Mouse (Mus musculus) cortical plate, adult 2 months (tissue): ENCODE results near the gene Zfp423. TPM values are rescaled to one million over a fixed set of nuclear protein-coding genes. Genes with fewer than 3 reads are reported as not detected.

ENCODE experiments used
- H3K27ac ChIP-seq: fragments of 200-500 bp; 2 replicates; pipeline ENCODE4 v1.5.1; 2012; ENCODE audit warnings: low read length, control low read depth, inconsistent platforms; ENCODE audit not compliant: insufficient read depth
- H3K4me1 ChIP-seq: fragments of 200-500 bp; 2 replicates; pipeline ENCODE4 v1.6.1; 2011; ENCODE audit warnings: low read length; ENCODE audit not compliant: control insufficient read depth, insufficient read depth
- H3K4me3 ChIP-seq: fragments of 200-500 bp; 2 replicates; pipeline ENCODE4 v1.5.1; 2011; ENCODE audit warnings: mild to moderate bottlenecking, low read length, control low read depth; ENCODE audit not compliant: insufficient read depth
- CTCF ChIP-seq: fragments of 200-500 bp; IDR thresholded peaks from 2 replicates; pipeline ENCODE4 v1.5.1; 2011; ENCODE audit warnings: mild to moderate bottlenecking, control low read depth, low read length; ENCODE audit not compliant: insufficient read depth; ENCODE audit errors: extremely low read depth
- POLR2A ChIP-seq: fragments of 200-500 bp; IDR thresholded peaks from 2 replicates; pipeline ENCODE4 v1.6.1; 2011; ENCODE audit warnings: mild to moderate bottlenecking, low read length, control low read depth; ENCODE audit not compliant: insufficient read depth; ENCODE audit errors: extremely low read depth
- polyA plus RNA-seq: library from polyadenylated mRNA; depleted of rRNA; stranded (reverse); fragments of >200 nt; gene quantifications from 2 replicates; pipeline ENCODE4 v1.2.3, GENCODE M21; 2012

Gene Zfp423
- polyA plus RNA-seq, 1 experiment = 15.1 TPM

- Histone ChIP-seq H3K27ac (no peak overlapping the region), H3K4me1 (peaks cover 3% of the 10 kb centered on the region), H3K4me3 (no peak overlapping the region)
- TF ChIP-seq POLR2A (no peak), CTCF (no peak)
Measured at GRCm38 (mm10) chr8:87934175-87934574, 25.2 kb downstream of the Zfp423 start.

- H3K27ac ChIP-seq = no peak overlapping the region
- TF ChIP-seq POLR2A = no peak
- TF ChIP-seq CTCF = no peak
- H3K4me3 ChIP-seq = no peak overlapping the region
- H3K4me1 ChIP-seq = peaks cover 3% of the 10 kb centered on the region
Measured at GRCm38 (mm10) chr8:87933752-87934151, 25.6 kb downstream of the Zfp423 start.

- TF ChIP-seq POLR2A = no peak
- no peak for TF ChIP-seq CTCF
- Histone ChIP-seq H3K4me1 (no peaks in the 10 kb centered on the region), H3K27ac (no peak overlapping the region), H3K4me3 (no peak overlapping the region)
Measured at GRCm38 (mm10) chr8:87928857-87929256, 30.5 kb downstream of the Zfp423 start.

- Histone ChIP-seq H3K4me3 (no peak overlapping the region), H3K27ac (no peak overlapping the region), H3K4me1 (no peaks in the 10 kb centered on the region)
- TF ChIP-seq POLR2A = no peak
- no peak for TF ChIP-seq CTCF
Measured at GRCm38 (mm10) chr8:87927034-87927830, 32.2 kb downstream of the Zfp423 start.

- no peaks in the 10 kb centered on the region for H3K4me1 ChIP-seq
- no peak overlapping the region for H3K4me3 ChIP-seq
- no peak for TF ChIP-seq POLR2A
- no peak for TF ChIP-seq CTCF
- no peak overlapping the region for H3K27ac ChIP-seq
Measured at GRCm38 (mm10) chr8:87926098-87926890, 33.1 kb downstream of the Zfp423 start.

- Histone ChIP-seq H3K27ac (no peak overlapping the region), H3K4me1 (no peaks in the 10 kb centered on the region), H3K4me3 (no peak overlapping the region)
- TF ChIP-seq CTCF = no peak
- no peak for TF ChIP-seq POLR2A
Measured at GRCm38 (mm10) chr8:87922936-87923335, 36.5 kb downstream of the Zfp423 start.

- TF ChIP-seq POLR2A = no peak
- TF ChIP-seq CTCF = no peak
- Histone ChIP-seq H3K27ac (no peak overlapping the region), H3K4me1 (no peaks in the 10 kb centered on the region), H3K4me3 (no peak overlapping the region)
Measured at GRCm38 (mm10) chr8:87922446-87922845, 36.9 kb downstream of the Zfp423 start.

- H3K4me1 ChIP-seq = no peaks in the 10 kb centered on the region
- H3K4me3 ChIP-seq = no peak overlapping the region
- TF ChIP-seq CTCF = no peak
- no peak for TF ChIP-seq POLR2A
- no peak overlapping the region for H3K27ac ChIP-seq
Measured at GRCm38 (mm10) chr8:87918004-87918403, 41.4 kb downstream of the Zfp423 start.

- no peak for TF ChIP-seq CTCF
- no peak for TF ChIP-seq POLR2A
- Histone ChIP-seq H3K4me3 (no peak overlapping the region), H3K27ac (no peak overlapping the region), H3K4me1 (no peaks in the 10 kb centered on the region)
Measured at GRCm38 (mm10) chr8:87915763-87916162, 43.6 kb downstream of the Zfp423 start.
